Mouse (Mus musculus) adrenal gland, adult (tissue): ENCODE data around the gene Ankrd39.
"Not testable (repeated sequence)": the region's sequence is repeated elsewhere in the genome, so short reads cannot be mapped to it uniquely, and the experiment has no call there.

ENCODE experiments used
- DNase-seq, 2 experiments: peaks; one replicate each; pipeline ENCODE4 v3.0.0; 2022 to 2023; ENCODE audit warnings: low spot score in 1 of 2; ENCODE audit not compliant: inconsistent age in 2 of 2

Gene Ankrd39

DNA sequence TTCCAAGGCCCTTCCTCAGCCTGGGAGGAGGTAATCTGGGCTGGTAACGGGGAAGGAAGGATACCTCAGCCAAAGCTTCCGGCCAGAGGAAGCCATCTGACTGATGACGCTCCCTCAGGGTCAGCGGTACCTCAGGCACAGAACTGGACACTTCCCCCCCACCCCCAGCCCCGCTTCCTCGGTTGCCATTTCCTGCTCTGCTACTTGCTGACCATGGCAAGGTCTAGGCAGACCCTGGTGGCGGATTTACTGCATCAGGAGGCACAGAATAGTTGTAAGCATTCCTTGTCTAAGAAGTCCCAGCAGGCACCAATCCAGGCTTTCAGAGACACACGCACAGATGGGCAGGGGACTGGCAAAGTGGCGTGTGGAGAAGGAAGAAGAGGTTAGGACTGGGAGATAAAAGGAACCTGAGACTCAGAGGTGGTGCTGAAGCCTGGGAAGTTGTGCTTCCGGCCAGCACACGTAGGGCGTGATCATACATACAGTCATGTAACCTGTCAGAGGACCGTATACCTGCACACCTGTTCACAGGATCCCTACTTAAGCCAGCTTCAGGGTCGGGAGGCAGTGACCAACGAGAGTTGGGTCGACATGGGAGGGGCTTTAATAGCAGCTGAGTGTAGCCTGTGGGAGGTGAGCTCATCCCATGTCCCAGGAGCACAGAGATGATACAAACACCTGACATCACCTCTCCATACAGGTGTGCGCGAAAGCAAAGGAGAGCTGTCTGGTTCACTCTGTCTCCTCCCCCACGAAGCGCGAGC is 7.6 kb upstream of the Ankrd39 start:
- DNase-seq, result peak; percentile 64 to 75

DNA sequence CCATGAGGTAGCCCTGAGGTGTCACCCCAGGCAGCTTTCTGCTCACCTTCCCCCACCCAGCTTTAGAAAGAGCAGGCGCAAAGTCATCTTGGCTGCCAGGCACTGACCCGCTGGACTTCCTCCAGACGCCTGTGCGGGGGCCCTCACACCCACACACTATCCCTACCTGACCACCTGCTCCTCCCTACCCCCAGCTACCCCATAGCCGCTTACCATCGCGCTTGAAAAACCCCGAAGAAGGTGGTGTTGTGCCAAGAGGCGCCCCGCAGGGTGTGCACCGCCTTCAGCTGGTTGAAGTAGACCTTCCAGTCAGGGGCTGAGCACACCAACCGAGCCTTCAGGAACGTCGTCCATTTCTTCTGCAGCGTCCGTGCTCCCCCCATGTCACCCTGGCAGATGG is 5.3 kb upstream of the Ankrd39 start:
- DNase-seq, result no peak

DNA sequence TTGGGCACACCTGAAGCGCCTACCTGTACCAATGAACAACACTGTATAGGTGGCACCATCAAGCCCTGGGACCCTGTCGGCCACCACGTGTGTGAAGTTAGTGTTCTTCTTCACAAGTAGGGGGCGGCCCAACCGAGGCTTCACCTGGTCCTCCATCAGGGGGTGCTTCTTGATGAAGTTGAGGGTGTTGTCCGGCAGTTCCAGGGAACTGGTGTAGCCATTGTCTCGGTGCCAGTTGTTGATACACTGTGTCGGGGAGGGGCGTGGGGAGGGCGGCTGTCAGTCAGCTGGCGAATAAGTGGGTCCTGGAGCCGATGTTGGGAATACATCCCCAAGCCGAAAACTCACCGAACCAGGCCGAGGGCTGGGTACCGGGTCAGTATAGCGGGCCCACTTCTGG is 4.7 kb upstream of the Ankrd39 start:
- no peak for DNase-seq

DNA sequence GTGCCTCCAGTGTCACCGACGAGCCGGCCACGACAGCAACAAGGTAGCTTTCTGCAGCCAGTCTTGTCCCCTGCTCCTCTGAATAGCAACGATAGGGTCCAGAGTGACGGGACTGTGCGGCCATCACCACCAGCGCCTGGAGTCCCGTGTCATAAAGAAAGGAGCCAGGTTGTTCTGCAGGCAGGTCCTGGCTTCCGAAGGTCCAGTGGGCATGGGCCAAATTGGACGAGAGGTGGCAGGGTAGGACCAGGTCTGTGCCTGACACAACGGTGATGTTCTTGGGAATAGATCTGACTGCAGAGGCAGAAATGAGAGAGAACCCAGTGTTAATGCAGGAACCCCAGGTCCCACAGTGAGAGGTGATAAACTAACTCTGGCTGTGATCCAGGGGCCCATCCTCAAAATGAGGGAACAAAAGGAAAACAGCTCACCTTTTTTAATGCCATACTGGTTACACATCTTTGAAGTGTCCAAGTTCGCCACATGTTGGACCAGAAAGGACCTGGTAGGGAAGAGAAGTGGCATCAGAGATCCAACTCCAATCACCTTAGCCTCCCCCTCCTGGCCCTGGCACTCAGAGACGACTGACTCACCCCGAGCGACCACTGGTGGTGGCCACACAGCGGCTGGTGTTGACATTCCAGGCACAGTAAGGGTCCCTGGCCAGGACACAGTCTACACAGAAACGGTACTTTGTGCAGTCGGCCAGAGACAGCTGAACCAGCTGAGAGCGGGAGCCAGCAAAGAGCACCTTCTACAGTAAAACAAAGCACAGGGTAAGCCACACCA is 3.0 kb upstream of the Ankrd39 start:
- DNase-seq, result peak in 1 of 2 experiments; percentile 38

DNA sequence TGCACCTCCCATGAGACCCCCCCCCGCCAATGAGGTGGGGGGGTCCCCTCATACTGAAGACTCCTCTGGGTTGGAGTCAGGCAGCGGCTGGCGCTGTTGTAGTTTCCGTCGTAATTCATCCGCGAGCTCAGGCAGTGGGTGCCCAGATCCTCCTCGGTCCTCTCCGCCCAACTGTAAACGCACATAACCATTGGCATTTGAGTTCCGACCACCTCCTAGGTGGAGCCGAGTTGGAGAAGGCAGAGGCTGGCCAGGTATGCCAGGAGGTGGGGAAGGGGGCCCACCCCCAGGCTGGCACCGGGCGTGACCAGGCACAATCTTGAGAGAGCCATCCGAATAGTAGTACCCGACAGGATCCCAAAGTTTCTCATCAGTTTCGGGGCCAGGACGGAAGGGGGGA is 2.2 kb upstream of the Ankrd39 start:
- DNase-seq, result no peak

DNA sequence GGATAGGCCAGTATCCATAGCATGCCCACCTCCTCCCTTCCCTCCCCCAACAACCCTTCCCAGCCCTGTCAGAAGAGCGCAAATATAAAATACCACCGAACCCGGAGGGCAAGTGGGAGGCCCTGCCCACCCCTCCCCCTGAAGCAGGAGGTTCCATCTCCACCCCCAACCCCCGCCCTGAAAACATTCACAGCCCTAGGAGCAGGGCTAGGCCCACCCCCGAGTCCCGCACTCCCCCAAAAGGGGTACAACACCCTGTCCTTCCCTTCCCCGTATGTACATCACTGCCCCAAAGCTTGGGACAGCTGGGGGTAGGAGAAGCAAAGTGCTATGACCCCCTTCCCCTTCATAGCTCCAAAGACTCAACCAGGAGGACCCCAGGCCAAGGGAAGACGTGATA is 1.5 kb upstream of the Ankrd39 start:
- DNase-seq, result no peak

DNA sequence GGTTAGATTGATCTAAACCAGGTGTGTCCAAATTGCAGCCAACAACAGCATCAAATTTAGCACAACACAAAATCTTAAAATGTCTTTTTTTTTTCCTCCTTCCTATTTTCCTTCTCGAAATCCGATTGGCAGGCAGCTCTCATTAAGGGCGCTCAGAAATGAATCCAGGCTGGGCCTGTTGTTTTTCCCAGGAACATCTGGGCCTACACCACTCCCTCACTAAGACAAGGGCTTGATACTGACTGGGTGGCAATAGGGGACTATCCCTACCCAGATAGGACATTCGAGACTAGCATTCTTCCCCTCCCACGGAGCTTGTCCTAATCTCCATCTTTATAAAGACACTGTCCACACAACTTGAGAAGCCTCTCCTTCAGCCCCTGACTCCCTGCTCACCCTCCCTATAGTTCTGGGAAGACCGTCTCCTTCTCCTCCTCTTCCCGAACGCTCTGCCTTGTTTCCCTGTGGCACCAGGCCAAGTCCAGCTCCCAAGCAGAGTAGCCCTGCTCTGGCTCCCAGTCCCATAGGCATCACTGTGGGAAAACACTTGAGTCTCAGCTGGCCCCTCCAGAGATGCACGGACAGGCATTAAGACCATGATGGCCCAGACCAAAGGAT is 845 bp upstream of the Ankrd39 start:
- DNase-seq, result peak; percentile 48 to 68

DNA sequence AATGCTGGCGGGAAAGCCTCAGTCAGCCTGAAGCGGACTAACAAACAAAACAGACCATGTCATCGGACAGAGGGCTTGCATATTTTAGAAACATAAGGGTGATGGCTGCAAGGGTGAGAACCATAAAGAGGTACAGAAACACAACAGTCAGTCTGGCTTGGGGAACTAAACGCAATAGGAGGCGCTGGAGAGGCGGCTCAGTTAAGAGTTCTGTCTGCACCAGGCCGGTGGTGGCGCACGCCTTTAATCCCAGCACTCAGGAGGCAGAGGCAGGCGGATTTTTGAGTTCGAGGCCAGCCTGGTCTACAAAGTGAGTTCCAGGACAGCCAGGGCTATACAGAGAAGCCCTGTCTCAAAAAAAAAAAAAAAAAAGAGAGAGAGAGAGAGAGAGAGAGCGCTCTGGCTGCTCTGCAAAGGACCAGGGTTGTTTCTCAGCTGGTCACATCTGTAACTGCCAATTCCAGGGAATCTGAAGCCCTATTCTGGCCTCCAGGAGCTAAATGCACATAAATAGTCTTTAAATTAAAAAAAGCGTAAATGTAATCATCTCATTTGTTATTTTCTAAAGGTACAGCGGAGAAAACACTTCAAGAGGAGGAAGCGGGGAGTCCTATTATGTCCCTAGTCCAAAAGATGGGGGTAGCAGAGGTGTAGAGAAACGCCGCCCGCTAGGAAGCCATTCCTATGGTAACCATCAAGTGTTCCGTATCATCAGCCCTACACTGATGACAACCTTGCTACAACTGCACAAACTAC is 1.2 kb downstream of the Ankrd39 start:
- DNase-seq, result peak in 1 of 2 experiments; percentile 70

DNA sequence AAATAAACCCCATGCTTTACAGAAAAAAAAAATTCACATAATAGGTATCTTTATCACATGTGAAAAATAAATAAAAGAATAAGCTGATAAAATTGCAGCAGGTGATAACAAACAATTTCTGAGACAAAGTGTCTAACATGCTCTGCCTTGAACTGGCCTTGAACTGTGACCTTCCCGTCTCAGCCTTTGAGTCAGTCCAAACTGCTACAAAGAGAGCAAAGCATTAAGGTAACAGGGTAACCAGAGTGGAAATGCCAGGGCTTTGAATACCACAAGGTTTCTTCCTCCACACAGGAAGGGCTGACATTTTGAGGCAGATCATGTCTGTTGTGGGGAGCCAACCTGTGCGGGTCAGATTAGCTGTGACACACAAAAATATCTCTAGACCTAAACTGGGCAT is 1.9 kb downstream of the Ankrd39 start:
- DNase-seq, result peak in 1 of 2 experiments; percentile 73

DNA sequence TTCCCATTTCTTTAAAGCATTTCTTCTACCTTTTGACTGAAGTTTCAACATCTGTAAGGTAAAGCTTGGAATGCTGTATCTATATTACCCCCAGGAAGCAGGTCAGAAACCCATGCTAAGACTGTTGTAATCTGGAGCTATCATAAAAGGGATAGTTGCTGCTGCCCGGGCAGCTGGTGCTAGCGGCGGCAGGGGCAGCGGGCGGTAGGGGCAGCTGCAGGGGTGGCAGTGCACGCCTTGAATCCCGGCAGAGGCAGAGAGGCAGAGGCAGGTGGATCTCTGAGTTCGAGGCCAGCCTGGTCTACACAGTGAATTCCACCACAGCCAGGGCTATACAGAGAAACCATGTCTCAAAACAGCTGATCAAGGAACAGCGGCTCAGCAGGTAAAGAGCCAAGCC is 4.3 kb downstream of the Ankrd39 start:
- no peak for DNase-seq

DNA sequence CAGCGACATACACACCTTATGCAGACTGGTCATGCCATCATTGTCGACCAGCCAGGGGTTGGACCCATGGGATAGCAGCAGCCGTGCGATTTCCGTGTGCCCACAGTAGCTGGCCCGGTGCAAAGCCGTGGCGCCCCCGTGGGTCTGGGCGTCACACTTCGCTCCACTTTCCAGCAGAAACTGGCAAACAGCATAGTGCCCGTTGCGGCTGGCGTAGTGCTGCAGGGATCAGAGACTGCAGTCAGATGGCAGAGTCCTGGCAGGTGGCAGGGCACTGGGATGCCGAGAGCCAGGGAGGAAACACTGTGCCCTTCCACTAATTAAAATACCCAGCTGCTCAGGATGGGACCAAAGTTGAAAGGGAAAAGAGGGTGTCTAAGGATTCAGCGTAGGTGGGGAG is 5.4 kb downstream of the Ankrd39 start:
- DNase-seq, result peak in 1 of 2 experiments; percentile 56

DNA sequence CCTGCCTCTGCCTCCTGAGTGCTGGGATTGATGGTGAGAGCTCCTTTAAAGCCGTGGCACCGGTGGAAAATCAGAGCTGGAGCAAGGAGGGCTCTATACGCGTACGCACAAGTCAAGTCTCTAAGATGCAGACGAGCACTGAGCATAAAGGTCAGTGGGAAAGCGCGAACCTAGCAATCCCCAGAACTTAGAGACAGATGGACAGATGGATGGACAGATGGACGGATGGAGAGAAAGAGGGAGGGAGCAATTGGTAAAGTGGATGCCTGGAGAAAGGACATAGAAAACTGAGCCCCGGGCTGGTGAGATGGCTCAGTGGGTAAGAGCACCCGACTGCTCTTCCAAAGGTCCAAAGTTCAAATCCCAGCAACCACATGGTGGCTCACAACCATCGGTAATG is 6.4 kb downstream of the Ankrd39 start:
- no peak for DNase-seq

DNA sequence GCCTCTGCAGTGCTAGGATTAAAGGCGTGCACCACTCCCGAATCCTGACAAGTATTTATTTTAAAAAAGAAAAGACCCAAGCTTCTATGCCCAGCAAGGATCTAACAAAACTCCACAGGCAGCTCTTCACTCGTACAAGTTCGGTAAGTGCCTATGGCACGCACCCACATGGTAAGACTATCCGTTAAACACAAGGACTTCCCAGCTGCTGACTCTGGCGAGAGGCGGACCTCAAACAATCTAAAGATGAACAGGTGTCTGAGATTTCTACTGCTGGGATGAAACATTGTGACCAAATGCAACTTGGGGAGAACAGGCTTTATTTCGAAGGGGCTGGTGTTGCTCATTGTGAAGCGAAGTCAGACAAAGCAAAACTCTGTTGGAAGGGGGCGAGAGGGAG is 7.1 kb downstream of the Ankrd39 start:
- no peak for DNase-seq

DNA sequence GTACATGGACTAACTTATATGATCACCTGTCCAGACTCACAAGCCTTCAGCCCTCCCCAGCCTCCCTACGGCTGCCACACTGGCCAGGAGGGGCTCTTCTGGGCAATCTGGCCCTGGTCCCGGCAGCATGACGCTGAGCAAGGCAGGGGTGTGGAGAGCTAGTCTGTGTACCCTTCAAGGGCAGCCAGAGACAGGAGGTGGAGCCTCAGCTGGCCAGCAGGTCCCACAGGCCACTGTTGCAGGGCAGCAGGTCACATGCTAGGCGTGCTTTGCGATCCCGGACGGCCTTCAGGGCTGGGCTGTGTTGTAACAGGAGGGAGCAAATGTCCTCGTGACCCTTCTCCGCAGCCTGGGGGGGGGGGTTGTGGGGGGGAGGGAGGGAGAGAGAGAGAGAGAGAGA is 8.1 kb downstream of the Ankrd39 start, which contains the start of gene Gm42417:
TSS of gene Gm42417 (minus strand) at position 244 of the 400 bp plus-strand sequence.
- DNase-seq, result peak; percentile 96

DNA sequence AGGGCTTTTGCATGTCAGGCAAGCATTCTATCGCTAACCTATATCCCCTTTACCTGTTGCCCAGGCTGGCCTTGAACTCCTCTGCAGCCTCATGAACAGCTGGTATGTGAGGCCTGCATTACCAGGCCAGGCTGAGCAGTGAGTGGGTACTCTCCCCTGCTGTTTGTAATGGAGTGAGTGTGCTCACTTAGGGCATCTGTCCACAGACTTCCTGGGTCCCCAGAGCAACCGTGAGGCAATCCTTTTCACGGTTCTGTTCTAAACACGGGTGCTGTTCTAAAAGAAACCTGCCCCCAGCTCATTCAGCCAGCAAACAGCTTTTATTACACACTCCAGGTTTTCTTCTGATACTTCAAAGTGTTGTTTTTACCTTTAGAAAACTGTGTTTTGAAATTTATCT is 8.5 kb downstream of the Ankrd39 start:
- DNase-seq, result no peak

DNA sequence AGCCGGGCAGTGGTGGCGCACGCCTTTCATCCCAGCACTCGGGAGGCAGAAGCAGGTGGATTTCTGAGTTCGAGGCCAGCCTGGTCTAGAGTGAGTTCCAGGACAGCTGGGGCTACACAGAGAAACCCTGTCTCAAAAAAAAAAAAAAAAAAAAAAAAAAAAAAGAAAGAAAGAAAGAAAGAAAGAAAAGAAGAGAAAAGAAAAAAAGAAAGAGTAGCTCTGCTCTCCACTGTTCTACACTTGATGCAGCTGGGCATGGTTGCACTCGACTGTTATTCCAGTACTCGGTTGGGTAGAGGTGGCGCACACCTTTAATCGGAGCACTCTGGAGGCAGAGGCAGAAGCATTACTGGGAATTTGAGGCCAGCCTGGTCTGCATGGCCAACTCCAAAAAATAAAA is 10.5 kb downstream of the Ankrd39 start, which contains the start of gene Ankrd23:
TSS of gene Ankrd23 (minus strand) at position 101 of the 400 bp plus-strand sequence.
- DNase-seq, result not testable (repeated sequence)

DNA sequence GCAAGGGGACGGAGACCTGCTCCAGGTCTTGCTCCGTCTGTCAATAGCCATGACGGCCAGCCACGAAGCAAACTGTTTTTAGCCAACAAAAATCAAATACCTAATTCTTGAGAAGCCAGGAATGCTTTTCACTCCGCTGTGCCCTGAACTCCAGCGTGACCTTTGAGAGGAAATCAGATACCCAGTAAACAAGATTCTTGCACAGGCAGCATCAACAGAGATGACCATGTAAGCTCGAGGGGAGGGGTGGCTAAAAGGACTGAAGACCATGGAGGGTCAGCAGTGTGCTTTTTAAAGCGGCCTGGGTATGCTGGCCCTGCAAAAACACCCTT is 10.9 kb downstream of the Ankrd39 start:
- no peak for DNase-seq

DNA sequence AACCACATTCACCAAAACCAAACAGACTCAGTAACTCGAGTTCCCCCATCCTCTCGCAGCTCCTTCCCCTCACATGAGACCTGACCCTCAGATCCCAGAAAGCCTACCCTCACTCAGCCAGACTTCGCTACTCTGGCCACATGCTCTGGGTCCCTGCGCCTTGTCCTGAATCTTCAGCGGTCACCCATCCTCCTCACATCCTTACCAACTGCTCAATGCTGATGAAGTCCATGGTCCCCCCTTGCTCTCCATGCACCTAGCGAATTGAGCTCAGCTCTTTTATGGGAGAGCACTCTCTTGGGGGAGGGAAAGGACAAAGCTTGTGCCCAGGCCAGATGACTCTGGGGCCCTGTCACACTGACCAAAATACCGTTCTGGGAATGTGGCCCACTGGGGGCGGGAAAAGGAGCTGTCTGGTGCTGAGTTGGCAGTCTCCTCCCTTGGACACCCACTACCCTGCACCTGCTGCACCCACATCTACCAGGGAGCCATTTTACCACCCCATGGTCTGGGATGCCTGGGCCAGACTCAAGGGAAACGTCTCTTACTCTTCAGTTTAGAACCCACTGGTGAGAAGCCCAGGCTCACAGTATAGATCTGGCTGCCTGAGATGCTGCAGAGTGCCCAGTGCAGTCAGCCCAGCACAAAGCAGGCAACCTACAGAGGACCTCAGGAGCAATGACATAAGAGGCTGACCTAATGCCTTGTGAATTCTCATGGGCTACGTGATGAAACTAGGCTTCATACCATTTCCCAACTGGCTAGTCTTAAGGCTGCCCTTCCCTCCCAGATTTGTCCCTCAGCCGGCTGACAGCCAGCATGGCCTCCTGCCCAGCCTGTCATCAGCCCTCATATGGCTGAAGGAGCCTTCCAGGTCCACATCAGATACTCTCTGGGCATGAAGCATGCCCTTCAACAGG is 11.5 kb downstream of the Ankrd39 start:
- peak in 1 of 2 experiments; percentile 80 for DNase-seq

DNA sequence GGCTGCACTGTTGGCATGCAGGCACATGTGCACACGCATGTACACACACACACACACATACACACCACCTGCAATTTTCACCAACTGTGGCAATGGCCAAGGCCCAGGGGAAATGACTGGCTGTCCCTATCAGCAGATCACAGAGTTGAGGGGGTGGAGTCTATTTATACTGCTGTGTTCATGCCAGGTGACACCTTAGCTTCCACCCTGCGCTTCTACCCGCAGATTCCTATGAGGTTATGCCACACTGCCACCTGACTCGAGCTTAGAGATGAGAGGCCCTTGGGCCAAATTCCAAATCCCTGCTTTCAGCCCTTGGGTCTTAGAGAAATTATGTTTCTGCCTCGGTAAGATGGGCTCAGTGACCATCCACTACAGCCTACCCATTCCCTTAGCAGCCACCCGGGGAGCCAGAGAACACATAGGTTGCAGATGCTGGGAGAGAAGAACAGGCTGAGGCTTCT is 12.6 kb downstream of the Ankrd39 start:
- DNase-seq, result no peak

DNA sequence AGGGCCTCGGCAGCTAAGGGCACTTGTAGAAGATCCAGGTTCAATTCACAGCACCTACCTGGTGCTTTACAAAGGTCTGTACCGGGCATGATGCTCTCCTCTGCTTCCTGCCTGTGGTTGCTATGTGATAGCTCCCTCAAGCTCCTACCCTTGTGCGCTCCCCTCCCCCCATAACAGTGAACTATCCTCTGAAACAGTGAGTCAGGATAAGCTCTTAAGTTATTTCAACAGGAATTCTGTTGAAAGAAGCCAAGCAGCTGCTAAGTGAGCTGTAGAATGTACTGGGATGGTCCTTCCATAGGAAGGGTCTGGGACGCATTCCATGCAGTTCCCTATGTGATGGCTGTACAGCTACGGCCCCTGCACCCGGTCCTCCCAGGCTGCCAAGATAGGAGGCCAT is 13.7 kb downstream of the Ankrd39 start:
- DNase-seq, result no peak
